In genomic region chr16:86897967-86898710, GRCm38 (mm10) we compare ENCODE assay signal across 19 mouse cellular contexts.
A peak's percentile ranks its signal among the peaks of the same experiment; 100 is the strongest.
DNase-seq lines count a peak whose midpoint lies in the region; ATAC-seq and TF ChIP-seq lines count a peak whose summit lies in the region.
"Had no signal": no experiment of that assay in that cellular context is flagged by ENCODE, and none has a peak within 500 bp of the region (broad histone marks: within the 10 kb centered on the region; RNA-seq: fewer than 3 reads in every experiment).

No protein-coding gene starts in this region.

- no peaks in the 10 kb centered on the region for H3K36me3 ChIP-seq in hindbrain, embryonic 11.5 days (ENCODE audit: control insufficient read depth, insufficient read depth, low read length)
- H3K36me3 ChIP-seq in hindbrain, postnatal 0 days (ENCODE audit: insufficient read depth, low read length), result no peaks in the 10 kb centered on the region
- H3K36me3 ChIP-seq in kidney, postnatal 0 days (ENCODE audit: insufficient read depth, low read length), result no peaks in the 10 kb centered on the region
- H3K36me3 ChIP-seq: heart, embryonic 15.5 days had no signal

- no peak for DNase-seq in hindbrain, embryonic 11.5 days (ENCODE audit: low spot score)
- no peak for DNase-seq in hindbrain, postnatal 0 days (ENCODE audit: low spot score)
- DNase-seq in kidney, postnatal 0 days (ENCODE audit: low spot score), result peak; percentile 62
- DNase-seq in kidney, postnatal 14 days, result no peak
- peak; percentile 16 for DNase-seq in embryo, embryonic 11 days
- DNase-seq in retina, embryonic 14.5 days (ENCODE audit: low spot score), result peak; percentile 80
- DNase-seq in spleen, postnatal 36 days (ENCODE audit: low spot score in 2 of 2), result no peak
- DNase-seq in left cerebral cortex, adult 2 months (ENCODE audit: extremely low spot score in 1 of 2, low spot score in 2 of 2), result no peak
- DNase-seq: adrenal gland, adult 8-10 months; cerebellum, adult 18-20 months; cerebellum, adult 9-11 months; cerebellum, postnatal 36 days; gastrocnemius, postnatal 10 days; heart, adult 18-20 months; heart, postnatal 14 days had no signal

- intact Hi-C loops in left cerebral cortex, adult 2 months (cut with DNase I), result no loop called here

- no peak overlapping the region for H3K9ac ChIP-seq in hindbrain, embryonic 11.5 days (ENCODE audit: low read depth, low read length)
- no peak overlapping the region for H3K9ac ChIP-seq in hindbrain, postnatal 0 days (replicated peaks; ENCODE audit: low read length)
- H3K9ac ChIP-seq in kidney, postnatal 0 days (ENCODE audit: low read depth, low read length), result no peak overlapping the region
- H3K9ac ChIP-seq: heart, embryonic 15.5 days; hindbrain, embryonic 14.5 days had no signal

- H3K9me3 ChIP-seq in hindbrain, embryonic 11.5 days (ENCODE audit: control insufficient read depth, low read length), result no peaks in the 10 kb centered on the region
- H3K9me3 ChIP-seq in hindbrain, postnatal 0 days (ENCODE audit: low read length), result no peaks in the 10 kb centered on the region
- no peaks in the 10 kb centered on the region for H3K9me3 ChIP-seq in kidney, postnatal 0 days (replicated peaks; ENCODE audit: low read length)
- H3K9me3 ChIP-seq: heart, embryonic 15.5 days had no signal

- H3K4me2 ChIP-seq in hindbrain, embryonic 11.5 days (replicated peaks; ENCODE audit: low read depth, low read length), result no peak overlapping the region
- H3K4me2 ChIP-seq in hindbrain, postnatal 0 days (ENCODE audit: low read depth, low read length), result no peak overlapping the region
- H3K4me2 ChIP-seq in kidney, postnatal 0 days (ENCODE audit: low read length), result no peak overlapping the region
- H3K4me2 ChIP-seq: heart, embryonic 11.5 days; heart, embryonic 15.5 days; hindbrain, embryonic 14.5 days had no signal

- peak; percentile 38; the same call in 1 of the 2 replicates for ATAC-seq in hindbrain, embryonic 11.5 days (ENCODE audit: low FRiP score)
- no peak for ATAC-seq in hindbrain, postnatal 0 days
- no peak; the same call in 1 of the 2 replicates for ATAC-seq in kidney, postnatal 0 days (replicated peaks; ENCODE audit: low FRiP score, low read depth)
- ATAC-seq: forebrain, embryonic 16.5 days had no signal

- no peak for TF ChIP-seq CTCF in hindbrain, postnatal 0 days (IDR thresholded peaks at IDR 0.05; ENCODE audit: low read depth)
- TF ChIP-seq CTCF in kidney, postnatal 0 days (IDR thresholded peaks at IDR 0.05; ENCODE audit: low read depth), result no peak
- TF ChIP-seq CTCF in left cerebral cortex, adult 2 months (IDR thresholded peaks at IDR 0.05), result no peak

- H3K4me1 ChIP-seq in hindbrain, embryonic 11.5 days (replicated peaks; ENCODE audit: control insufficient read depth, insufficient read depth, low read length), result no peaks in the 10 kb centered on the region
- H3K4me1 ChIP-seq in hindbrain, postnatal 0 days (ENCODE audit: insufficient read depth, low read length), result no peaks in the 10 kb centered on the region
- no peaks in the 10 kb centered on the region for H3K4me1 ChIP-seq in kidney, postnatal 0 days (replicated peaks; ENCODE audit: insufficient read depth, low read length)

- no peaks in the 10 kb centered on the region for H3K27me3 ChIP-seq in hindbrain, embryonic 11.5 days (ENCODE audit: control insufficient read depth, insufficient read depth, low read length)
- H3K27me3 ChIP-seq in hindbrain, postnatal 0 days (ENCODE audit: insufficient read depth, low read length), result no peaks in the 10 kb centered on the region
- H3K27me3 ChIP-seq in kidney, postnatal 0 days (ENCODE audit: insufficient read depth, low read length), result no peaks in the 10 kb centered on the region
- H3K27me3 ChIP-seq: heart, embryonic 15.5 days had no signal

- 60% methylated on average over 2 of the region's 2 CpGs for WGBS in hindbrain, embryonic 11.5 days
- WGBS in hindbrain, postnatal 0 days, result 52% methylated on average over 2 of the region's 2 CpGs
- WGBS in kidney, postnatal 0 days, result 24% methylated on average over 2 of the region's 2 CpGs

- H3K27ac ChIP-seq in hindbrain, embryonic 11.5 days (ENCODE audit: low read depth, low read length), result no peak overlapping the region
- H3K27ac ChIP-seq in hindbrain, postnatal 0 days, result no peak overlapping the region
- no peak overlapping the region for H3K27ac ChIP-seq in kidney, postnatal 0 days
- no peak overlapping the region for H3K27ac ChIP-seq in left cerebral cortex, adult 2 months
- H3K27ac ChIP-seq: heart, embryonic 15.5 days; hindbrain, embryonic 14.5 days had no signal

- H3K4me3 ChIP-seq in hindbrain, embryonic 11.5 days (ENCODE audit: low read depth, low read length), result no peak overlapping the region
- H3K4me3 ChIP-seq in hindbrain, postnatal 0 days (ENCODE audit: low read length), result no peak overlapping the region
- H3K4me3 ChIP-seq in kidney, postnatal 0 days (replicated peaks; ENCODE audit: low read depth, low read length), result no peak overlapping the region
- H3K4me3 ChIP-seq in left cerebral cortex, adult 2 months, result no peak overlapping the region
- H3K4me3 ChIP-seq: heart, embryonic 15.5 days had no signal

Comparison
In these comparisons a context has a peak if more than half of its experiments do, and no peak if none do; other contexts are left out.
1. DNase-seq: peak in kidney, postnatal 0 days (single experiment), embryo, embryonic 11 days (single experiment) and retina, embryonic 14.5 days (single experiment); none in hindbrain, embryonic 11.5 days (single experiment), hindbrain, postnatal 0 days (single experiment), kidney, postnatal 14 days (single experiment), spleen, postnatal 36 days (0 of 2) and left cerebral cortex, adult 2 months (0 of 2).